In the genomic region with DNA sequence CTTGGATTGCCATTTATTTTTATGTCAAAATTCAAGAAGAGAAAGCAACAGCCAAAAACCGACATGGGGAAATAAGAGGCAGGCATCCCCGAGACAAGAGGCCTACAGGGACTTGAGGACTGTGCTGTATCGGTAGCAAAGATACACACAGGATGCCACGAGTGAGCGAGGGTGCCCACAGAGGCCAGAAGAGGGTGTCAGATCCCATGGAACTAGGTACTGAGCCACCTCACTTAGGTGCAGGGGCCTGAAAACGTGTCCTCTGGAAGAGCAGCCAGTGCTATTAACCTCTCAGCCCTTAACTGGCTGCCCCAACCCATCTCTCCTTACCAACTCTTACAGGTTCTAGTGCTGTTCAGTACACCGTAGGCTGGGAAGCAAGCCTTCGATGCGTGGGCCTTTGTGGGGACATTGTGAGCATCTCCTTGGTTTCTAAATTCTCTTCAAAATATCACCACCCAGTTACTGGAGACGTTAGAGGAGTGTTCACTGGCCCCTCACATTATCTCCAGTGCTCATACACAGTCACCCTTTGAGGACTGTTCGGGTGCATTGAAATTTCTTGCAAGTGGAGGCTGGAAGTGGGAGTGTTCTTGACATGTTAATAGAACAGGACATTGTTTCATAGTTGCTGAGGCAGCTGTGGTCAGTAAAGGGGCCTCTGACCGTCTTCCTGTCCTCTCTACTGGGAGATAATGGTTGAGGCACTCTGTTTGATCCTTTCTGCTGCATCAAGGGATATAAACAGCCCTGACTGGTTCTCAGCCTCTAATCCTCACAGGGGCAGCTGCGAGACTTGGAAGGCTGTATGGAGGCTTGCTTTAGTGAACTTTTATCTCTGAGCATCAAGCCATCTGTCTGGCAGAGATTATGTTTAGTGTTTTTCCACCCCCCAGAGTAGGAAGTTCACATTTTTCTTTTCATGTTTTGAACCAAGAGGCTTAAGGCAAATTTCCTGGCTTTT, we compare ENCODE assay signal across 9 mouse cellular contexts. TPM values are rescaled to one million over a fixed set of nuclear protein-coding genes. Genes with fewer than 3 reads are reported as not detected.
DNase-seq lines count a peak whose midpoint lies in the region; ATAC-seq and TF ChIP-seq lines count a peak whose summit lies in the region.
"Had no signal": no experiment of that assay in that cellular context is flagged by ENCODE, and none has a peak within 500 bp of the region (broad histone marks: within the 10 kb centered on the region; RNA-seq: fewer than 3 reads in every experiment).

No protein-coding gene starts in this region.

- no peak for DNase-seq in kidney, adult 8-10 months
- no peak for DNase-seq in embryonic facial prominence, embryonic 11.5 days (ENCODE audit: low spot score)
- DNase-seq in hindbrain, postnatal 0 days (ENCODE audit: low spot score), result no peak
- DNase-seq in MN1 (ENCODE audit: low spot score), result no peak
- no peak for DNase-seq in Muller cell, postnatal 12 days (ENCODE audit: inconsistent ontology term)
- no peak for DNase-seq in left cerebral cortex, postnatal 25 days (ENCODE audit: low spot score in 2 of 2)

- H3K27ac ChIP-seq in kidney, embryonic 14.5 days (ENCODE audit: low read depth, low read length), result 0 out of 2 replicates have a peak overlapping the region, but pooled peaks have one; percentile 6
- 0 out of 2 replicates have a peak overlapping the region, but pooled peaks have one; percentile 8 for H3K27ac ChIP-seq in embryonic facial prominence, embryonic 11.5 days (replicated peaks; ENCODE audit: low read depth, low read length)
- H3K27ac ChIP-seq in hindbrain, postnatal 0 days, result peak overlapping the region; percentile 36; the same call in 1 of the 2 replicates
- no peak overlapping the region for H3K27ac ChIP-seq in midbrain, embryonic 16.5 days (ENCODE audit: low read length)

- H3K4me1 ChIP-seq in kidney, embryonic 14.5 days (ENCODE audit: control insufficient read depth, insufficient read depth, low read length), result no peaks in the 10 kb centered on the region
- no peaks in the 10 kb centered on the region for H3K4me1 ChIP-seq in embryonic facial prominence, embryonic 11.5 days (ENCODE audit: control insufficient read depth, insufficient read depth, low read length)
- peaks cover 8% of the 10 kb centered on the region; the same call in 1 of the 2 replicates for H3K4me1 ChIP-seq in hindbrain, postnatal 0 days (ENCODE audit: insufficient read depth, low read length)
- peaks cover 8% of the 10 kb centered on the region for H3K4me1 ChIP-seq in midbrain, embryonic 16.5 days (ENCODE audit: control insufficient read depth, insufficient read depth, low read length)

- no peaks in the 10 kb centered on the region for H3K27me3 ChIP-seq in kidney, embryonic 14.5 days (ENCODE audit: control insufficient read depth, insufficient read depth, low read length)
- no peaks in the 10 kb centered on the region for H3K27me3 ChIP-seq in embryonic facial prominence, embryonic 11.5 days (ENCODE audit: control insufficient read depth, insufficient read depth, low read length)
- H3K27me3 ChIP-seq in hindbrain, postnatal 0 days (ENCODE audit: insufficient read depth, low read length), result no peaks in the 10 kb centered on the region
- H3K27me3 ChIP-seq in midbrain, embryonic 16.5 days (ENCODE audit: control insufficient read depth, insufficient read depth, low read depth, low read length), result no peaks in the 10 kb centered on the region
- H3K27me3 ChIP-seq: Patski had no signal

- H3K4me3 ChIP-seq in kidney, embryonic 14.5 days (ENCODE audit: low read length), result no peak overlapping the region
- no peak overlapping the region for H3K4me3 ChIP-seq in embryonic facial prominence, embryonic 11.5 days (ENCODE audit: low read depth, low read length)
- H3K4me3 ChIP-seq in hindbrain, postnatal 0 days (ENCODE audit: low read length), result no peak overlapping the region
- H3K4me3 ChIP-seq in midbrain, embryonic 16.5 days (ENCODE audit: low read depth, low read length), result no peak overlapping the region

- no peak overlapping the region for H3K9ac ChIP-seq in kidney, embryonic 14.5 days (ENCODE audit: low read depth, low read length)
- H3K9ac ChIP-seq in embryonic facial prominence, embryonic 11.5 days (replicated peaks; ENCODE audit: low read length), result no peak overlapping the region
- H3K9ac ChIP-seq in hindbrain, postnatal 0 days (replicated peaks; ENCODE audit: low read length), result no peak overlapping the region
- H3K9ac ChIP-seq in midbrain, embryonic 16.5 days (ENCODE audit: low read depth, low read length), result no peak overlapping the region

- H3K36me3 ChIP-seq in kidney, embryonic 14.5 days (ENCODE audit: control insufficient read depth, insufficient read depth, low read length), result peaks cover 70% of the 10 kb centered on the region
- peaks cover 19% of the 10 kb centered on the region for H3K36me3 ChIP-seq in embryonic facial prominence, embryonic 11.5 days (replicated peaks; ENCODE audit: control insufficient read depth, insufficient read depth, low read depth, low read length)
- peaks cover 22% of the 10 kb centered on the region; the same call in 1 of the 2 replicates for H3K36me3 ChIP-seq in hindbrain, postnatal 0 days (ENCODE audit: insufficient read depth, low read length)
- H3K36me3 ChIP-seq in midbrain, embryonic 16.5 days (ENCODE audit: control insufficient read depth, insufficient read depth, low read length), result peaks cover 25% of the 10 kb centered on the region

- H3K4me2 ChIP-seq in kidney, embryonic 14.5 days (replicated peaks; ENCODE audit: low read depth, low read length), result no peak overlapping the region
- no peak overlapping the region for H3K4me2 ChIP-seq in embryonic facial prominence, embryonic 11.5 days (ENCODE audit: low read depth, low read length)
- no peak overlapping the region for H3K4me2 ChIP-seq in hindbrain, postnatal 0 days (ENCODE audit: low read depth, low read length)
- H3K4me2 ChIP-seq in midbrain, embryonic 16.5 days (ENCODE audit: low read length), result no peak overlapping the region

- intact Hi-C loops in left cerebral cortex, postnatal 25 days (cut with DNase I), result no loop called here

- no peak for ATAC-seq in kidney, embryonic 14.5 days (ENCODE audit: low FRiP score, low TSS enrichment)
- ATAC-seq in embryonic facial prominence, embryonic 11.5 days (replicated peaks; ENCODE audit: insufficient number of reproducible peaks, low FRiP score, low TSS enrichment, low read depth), result no peak; the same call in 1 of the 2 replicates
- no peak for ATAC-seq in hindbrain, postnatal 0 days
- peak; percentile 37; the same call in 1 of the 2 replicates for ATAC-seq in midbrain, embryonic 16.5 days

- 78% methylated on average over 13 of the region's 13 CpGs for WGBS in kidney, embryonic 14.5 days
- 66% methylated on average over 13 of the region's 13 CpGs for WGBS in embryonic facial prominence, embryonic 11.5 days
- 64% methylated on average over 13 of the region's 13 CpGs for WGBS in hindbrain, postnatal 0 days
- WGBS in midbrain, embryonic 16.5 days, result 41% methylated on average over 13 of the region's 13 CpGs

- TF ChIP-seq CTCF in hindbrain, postnatal 0 days (IDR thresholded peaks at IDR 0.05; ENCODE audit: low read depth), result no peak

- no peaks in the 10 kb centered on the region for H3K9me3 ChIP-seq in kidney, embryonic 14.5 days (ENCODE audit: control insufficient read depth, low read length)
- H3K9me3 ChIP-seq in embryonic facial prominence, embryonic 11.5 days (replicated peaks; ENCODE audit: control insufficient read depth, low read length), result no peaks in the 10 kb centered on the region
- no peaks in the 10 kb centered on the region for H3K9me3 ChIP-seq in hindbrain, postnatal 0 days (ENCODE audit: low read length)
- no peaks in the 10 kb centered on the region for H3K9me3 ChIP-seq in midbrain, embryonic 16.5 days (replicated peaks; ENCODE audit: control insufficient read depth, low read length, poor library complexity, severe bottlenecking)

RNA-seq across cellular contexts. Expression of a gene that starts 21.6 kb away (rescaled TPM):
- polyA plus RNA-seq in kidney, embryonic 14.5 days (2014; fragmentation: Nextera tagmentation; extraction: Ambion mirVana), result 16.6 and 26.8 TPM in 2 replicates
- 51.6 and 52.2 TPM in 2 replicates for polyA plus RNA-seq in embryonic facial prominence, embryonic 11.5 days (2014; fragmentation: Nextera tagmentation; extraction: Ambion mirVana)
- 25.1 and 26.2 TPM in 2 replicates for total RNA-seq in hindbrain, postnatal 0 days (2014; rRNA removed)
- polyA plus RNA-seq in hindbrain, postnatal 0 days (2015; fragmentation: Nextera tagmentation; extraction: Ambion mirVana), result 11.7 TPM in 2 replicates
- polyA plus RNA-seq in midbrain, embryonic 16.5 days (2015; fragmentation: Nextera tagmentation; extraction: Ambion mirVana), result 28.8 and 38.8 TPM in 2 replicates
- 10 to 100 TPM; 12.9 to 13.8 TPM for total RNA-seq in left cerebral cortex, postnatal 25 days (2021)
